Mouse (Mus musculus) retina, adult 2 months (tissue): ENCODE measurements around the gene Notch4.
"Not testable (repeated sequence)": the region's sequence is repeated elsewhere in the genome, so short reads cannot be mapped to it uniquely, and the experiment has no call there.

Experiments used
- DNase-seq: peaks from one replicate; pipeline ENCODE4 v3.0.0-alpha.2; 2012; ENCODE audit warnings: low read depth, low spot score

The Notch4 gene

GRCm38 (mm10) chr17:34564003-34564421 is at the start of gene Notch4:
Gene Notch4 (plus strand): TSS chr17:34564268.
- DNase-seq, result no peak

DNA sequence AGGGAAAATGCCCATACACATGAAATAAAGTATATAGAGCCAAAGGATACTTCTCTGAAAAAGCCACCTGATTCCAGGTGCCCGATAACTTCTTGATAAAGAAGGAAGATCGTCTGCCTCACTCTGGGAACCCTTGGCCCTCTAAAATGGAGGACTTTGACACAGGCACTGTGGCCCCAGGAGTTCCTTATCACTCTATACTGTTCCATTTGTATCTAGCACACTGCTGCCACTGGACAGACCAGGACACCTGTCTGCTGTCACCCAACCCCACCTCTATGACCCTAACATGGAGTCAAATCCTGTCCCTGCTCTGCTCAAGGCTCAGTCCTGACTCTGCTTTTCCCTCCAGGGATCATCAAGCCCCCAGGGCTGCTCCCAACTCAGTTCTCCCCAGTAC is 47.6 kb upstream of the Notch4 start:
- DNase-seq, result no peak

DNA sequence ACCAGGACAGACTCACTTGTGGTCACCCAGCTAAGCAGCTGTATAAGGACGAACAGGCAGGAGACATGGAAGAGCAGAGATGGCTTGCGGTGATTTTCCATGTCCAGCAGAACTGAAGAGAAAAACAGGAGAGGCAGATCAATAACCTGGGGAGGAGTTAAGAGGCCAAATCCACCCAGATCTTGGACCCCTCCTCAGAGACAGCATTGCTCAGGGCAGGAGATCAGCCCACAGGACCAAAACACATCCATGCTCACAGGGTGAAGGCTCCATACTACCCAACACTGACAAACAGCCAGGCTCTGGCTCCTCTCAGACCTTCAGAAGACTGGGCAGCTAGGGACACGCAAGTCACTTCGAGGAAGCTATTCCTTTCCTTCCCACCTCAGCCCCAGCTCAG is 46.8 kb upstream of the Notch4 start, which contains the start of gene Btnl6:
Btnl6 (minus strand) TSS at position 101 of the 400 bp plus-strand sequence.
- no peak for DNase-seq

- DNase-seq, result no peak
Measured at GRCm38 (mm10) chr17:34517795-34518194, 46.3 kb upstream of the Notch4 start.

GRCm38 (mm10) chr17:34518571-34518970 is 45.5 kb upstream of the Notch4 start:
- not testable (repeated sequence) for DNase-seq

DNA sequence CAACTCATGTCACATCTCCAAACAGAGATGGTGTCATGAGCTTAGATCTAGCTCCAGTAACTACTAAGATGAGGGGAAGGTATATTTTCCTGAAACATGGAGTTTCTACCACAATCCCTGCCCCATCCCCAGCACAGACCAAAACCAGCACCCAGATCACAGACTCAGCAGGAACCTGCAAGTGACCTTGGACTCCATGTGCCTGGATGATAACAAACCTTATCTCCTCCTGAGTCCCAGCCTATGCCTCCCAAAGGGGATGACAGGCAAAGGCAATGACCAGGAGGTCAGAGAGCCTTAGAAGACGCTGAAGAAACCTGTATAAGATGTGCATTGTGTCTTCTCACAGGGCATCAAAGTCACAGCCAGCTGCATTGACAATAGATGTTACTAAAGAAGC is 45.1 kb upstream of the Notch4 start:
- no peak for DNase-seq

GRCm38 (mm10) chr17:34532671-34533070 is 31.4 kb upstream of the Notch4 start:
- no peak for DNase-seq

GRCm38 (mm10) chr17:34543567-34543966 is 20.5 kb upstream of the Notch4 start:
- DNase-seq, result not testable (repeated sequence)

DNA sequence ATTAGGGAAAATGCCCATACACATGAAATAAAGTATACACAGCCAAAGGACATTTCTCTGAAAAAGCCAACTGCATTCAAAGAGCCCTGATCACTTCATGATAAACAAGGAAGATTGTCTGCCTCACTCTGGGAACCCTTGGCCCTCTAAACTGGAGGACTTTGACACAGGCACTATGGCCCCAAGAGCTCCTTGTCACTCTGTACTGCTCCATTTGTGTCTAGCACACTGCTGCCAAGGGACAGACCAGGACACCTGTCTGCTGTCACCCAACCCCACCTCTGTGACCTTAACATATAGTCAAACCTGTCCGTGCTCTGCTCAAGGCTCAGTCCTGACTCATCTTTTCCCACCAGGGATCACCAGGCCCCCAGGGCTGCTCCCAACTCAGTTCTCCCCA is 17.3 kb upstream of the Notch4 start:
- DNase-seq, result no peak

DNA sequence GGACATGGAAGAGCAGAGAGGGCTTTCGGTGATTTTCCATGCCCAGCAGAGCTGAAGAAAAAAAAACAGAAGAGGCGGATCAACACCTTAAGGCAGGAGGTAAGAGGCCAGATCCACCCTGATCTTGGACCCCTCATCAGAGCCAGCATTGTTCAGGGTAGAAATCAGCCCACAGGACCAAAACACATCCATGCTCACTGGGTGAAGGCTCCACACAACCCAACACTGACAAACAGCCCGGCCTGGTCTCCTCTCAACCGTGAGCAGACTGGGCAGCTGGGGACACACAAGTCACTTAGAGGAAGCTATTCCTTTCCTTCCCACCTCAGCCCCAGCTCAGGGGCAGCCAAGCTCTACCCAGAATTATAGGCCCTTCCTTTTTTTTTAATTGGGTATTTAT is 16.5 kb upstream of the Notch4 start:
- no peak for DNase-seq

GRCm38 (mm10) chr17:34549156-34549555 is 14.9 kb upstream of the Notch4 start:
- no peak for DNase-seq

- DNase-seq, result no peak
Measured at GRCm38 (mm10) chr17:34549843-34550242, 14.2 kb upstream of the Notch4 start.

DNA sequence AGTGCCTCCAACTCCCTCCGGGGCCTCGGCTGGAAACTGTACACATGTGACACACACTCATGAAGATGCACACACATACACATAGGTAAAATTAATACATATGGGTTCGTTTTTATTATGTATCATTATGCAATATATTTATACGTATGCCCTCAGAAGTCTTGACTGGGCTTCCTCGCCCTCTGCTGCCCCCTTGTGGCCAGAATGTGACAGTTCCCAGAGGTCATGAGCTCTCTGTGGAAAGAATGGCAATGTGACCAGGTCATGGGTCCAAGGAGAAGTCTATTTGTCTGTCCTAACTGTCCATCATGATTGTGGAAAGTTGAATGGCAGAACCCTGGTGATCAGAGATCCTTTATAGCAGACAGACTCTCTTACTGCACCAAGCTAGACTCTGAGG is 8.6 kb upstream of the Notch4 start:
- DNase-seq, result peak; percentile 57

GRCm38 (mm10) chr17:34556406-34556805 is 7.7 kb upstream of the Notch4 start:
- DNase-seq, result no peak

- no peak for DNase-seq
Measured at GRCm38 (mm10) chr17:34557411-34557810, 6.7 kb upstream of the Notch4 start.

GRCm38 (mm10) chr17:34559116-34559515 is 5.0 kb upstream of the Notch4 start:
- DNase-seq, result no peak

GRCm38 (mm10) chr17:34559895-34560294 is 4.2 kb upstream of the Notch4 start:
- DNase-seq, result no peak

- DNase-seq, result no peak
Measured at GRCm38 (mm10) chr17:34560438-34560837, 3.6 kb upstream of the Notch4 start.

- no peak for DNase-seq
Measured at GRCm38 (mm10) chr17:34561200-34561599, 2.9 kb upstream of the Notch4 start.

GRCm38 (mm10) chr17:34562595-34562994 is 1.5 kb upstream of the Notch4 start:
- DNase-seq, result no peak

- no peak for DNase-seq
Measured at GRCm38 (mm10) chr17:34563354-34563753, 714 bp upstream of the Notch4 start.

- DNase-seq, result no peak
Measured at GRCm38 (mm10) chr17:34564796-34565195, 728 bp downstream of the Notch4 start.

- DNase-seq, result no peak
Measured at GRCm38 (mm10) chr17:34567311-34567710, 3.2 kb downstream of the Notch4 start.

- DNase-seq, result no peak
Measured at GRCm38 (mm10) chr17:34568421-34568820, 4.4 kb downstream of the Notch4 start.
